Mouse (Mus musculus) ES-Bruce4 (cell line): ENCODE measurements around the gene Ust.

Source experiments
- CTCF ChIP-seq: IDR thresholded peaks from one replicate; pipeline ENCODE4 v1.8.1; 2011; ENCODE audit warnings: low read depth, low read length
- EP300 ChIP-seq: IDR thresholded peaks from 2 replicates; pipeline ENCODE4 v1.6.1; 2011; ENCODE audit warnings: low read depth, low read length; ENCODE audit not compliant: insufficient read depth
- POLR2A ChIP-seq: IDR thresholded peaks from one replicate; pipeline ENCODE4 v1.8.1; 2011; ENCODE audit warnings: low read length; ENCODE audit not compliant: insufficient read depth

DNA sequence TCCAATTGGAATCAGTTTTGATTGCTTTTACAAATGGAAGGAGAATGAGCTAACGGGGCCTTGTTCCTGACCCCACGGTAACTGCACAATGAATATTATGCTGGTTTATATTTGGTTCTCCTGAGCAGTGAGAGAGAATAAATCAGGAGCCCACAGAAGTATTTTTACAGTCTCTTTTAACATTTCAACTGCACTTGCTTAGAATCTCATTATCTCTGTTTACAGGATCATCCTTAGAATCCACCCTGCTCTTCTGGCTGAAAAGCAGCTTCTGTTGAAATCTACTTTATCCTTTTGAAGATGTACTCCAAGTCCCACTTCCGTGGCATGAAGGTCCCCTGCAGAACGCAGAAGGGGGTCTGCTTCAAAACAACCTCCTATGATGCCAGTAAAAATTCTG lies 71.7 kb downstream of the Ust start:
- no peak for TF ChIP-seq POLR2A
- no peak for TF ChIP-seq CTCF
- TF ChIP-seq EP300, result no peak
